Mouse (Mus musculus): ENCODE data around the gene Tusc2.

- TF ChIP-seq CTCF (conservative IDR thresholded peaks at IDR 0.05; ENCODE audit: low read length) (no peak), NANOG (IDR thresholded peaks at IDR 0.05; ENCODE audit: borderline replicate concordance, low read length) (no peak)
These were observed 11.1 kb upstream of the Tusc2 start for GRCm38 (mm10) chr9:107551890-107552355.

All from E14TG2a.4 (cell line).